Comparison of ENCODE assay signal across 9 mouse cellular contexts in the genomic region with DNA sequence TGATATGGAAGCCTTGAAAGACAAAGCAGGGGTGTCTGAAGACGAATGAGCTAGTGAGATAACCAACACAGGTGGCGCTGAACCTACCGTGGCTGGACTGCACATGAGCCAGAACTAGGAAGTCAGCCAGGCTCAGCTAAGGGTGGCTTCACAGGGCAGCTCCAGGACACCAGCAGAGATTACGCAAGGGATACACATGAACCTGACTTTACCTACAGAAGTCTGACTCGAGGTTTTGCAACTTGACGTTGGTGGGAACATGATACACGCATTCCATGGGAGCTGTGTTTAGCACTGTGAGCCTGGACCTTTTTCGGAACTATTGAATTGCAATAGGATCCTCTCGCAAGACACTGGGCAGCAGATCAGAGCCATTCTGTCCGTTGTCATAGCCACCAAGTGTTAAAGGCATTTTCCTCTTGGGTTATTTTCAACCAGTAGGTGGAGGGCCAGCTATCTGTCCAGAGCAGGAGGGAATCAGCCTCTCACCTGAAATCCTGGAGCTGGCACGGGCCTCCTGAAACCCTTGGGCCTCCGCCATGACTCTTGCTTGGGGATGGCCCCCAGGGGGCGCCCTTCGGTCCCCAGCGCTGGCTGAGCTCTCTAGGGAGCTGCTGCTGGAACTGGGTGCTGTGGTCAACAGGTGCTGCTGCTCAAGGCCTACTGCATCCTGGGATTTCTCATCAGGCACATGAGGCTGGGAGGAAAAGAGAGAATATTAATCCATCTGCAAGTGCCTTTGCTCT. TPM values are rescaled to one million over a fixed set of nuclear protein-coding genes. Genes with fewer than 3 reads are reported as not detected.
DNase-seq lines count a peak whose midpoint lies in the region; ATAC-seq and TF ChIP-seq lines count a peak whose summit lies in the region.
"Had no signal": no experiment of that assay in that cellular context is flagged by ENCODE, and none has a peak within 500 bp of the region (broad histone marks: within the 10 kb centered on the region; RNA-seq: fewer than 3 reads in every experiment).

No protein-coding gene starts in this region.

- peak; percentile 62 for TF ChIP-seq CTCF in kidney, postnatal 0 days (IDR thresholded peaks at IDR 0.05; ENCODE audit: low read depth)
- TF ChIP-seq CTCF in small intestine, adult 2 months (IDR thresholded peaks at IDR 0.05; ENCODE audit: extremely low read depth, insufficient read length, insufficient replicate concordance, low read depth, low read length) = peak; percentile 68; the same call in 1 of the 2 replicates

- TF ChIP-seq POLR2A in small intestine, adult 2 months (IDR thresholded peaks at IDR 0.05; ENCODE audit: low read depth, low read length) = no peak

- H3K27me3 ChIP-seq in heart, embryonic 12.5 days (replicated peaks) = no peaks in the 10 kb centered on the region
- H3K27me3 ChIP-seq in kidney, postnatal 0 days (ENCODE audit: insufficient read depth, low read length) = no peaks in the 10 kb centered on the region
- H3K27me3 ChIP-seq in small intestine, adult 2 months (ENCODE audit: control insufficient read depth, insufficient read depth, low read length) = no peaks in the 10 kb centered on the region
- H3K27me3 ChIP-seq: heart, embryonic 13.5 days had no signal

- no peak for ATAC-seq in heart, embryonic 12.5 days (ENCODE audit: insufficient number of reproducible peaks, low FRiP score)
- ATAC-seq in kidney, postnatal 0 days (replicated peaks; ENCODE audit: low FRiP score, low read depth) = 0 out of 2 replicates have a peak, but pooled peaks have one; percentile 31
- ATAC-seq in activated CD4-positive, CD25-positive, alpha-beta regulatory T cell, adult 4 months = no peak

- DNase-seq in heart, postnatal 4 days = peak; percentile 52
- DNase-seq in 3134 (ENCODE audit: extremely low read depth, insufficient read length, low spot score) (peak; percentile 55), NIH3T3 (ENCODE audit: low read depth) (peak; percentile 43), MN1 (ENCODE audit: low spot score) (no peak)
- DNase-seq in kidney, postnatal 0 days (ENCODE audit: low spot score) = no peak

- H3K4me2 ChIP-seq in heart, embryonic 12.5 days = no peak overlapping the region
- no peak overlapping the region for H3K4me2 ChIP-seq in kidney, postnatal 0 days (ENCODE audit: low read length)
- H3K4me2 ChIP-seq: heart, embryonic 13.5 days had no signal

- H3K9ac ChIP-seq in heart, embryonic 12.5 days = no peak overlapping the region
- no peak overlapping the region for H3K9ac ChIP-seq in kidney, postnatal 0 days (ENCODE audit: low read depth, low read length)
- H3K9ac ChIP-seq: heart, embryonic 13.5 days had no signal

- H3K27ac ChIP-seq in heart, embryonic 12.5 days (ENCODE audit: poor library complexity, severe bottlenecking) = no peak overlapping the region
- H3K27ac ChIP-seq in kidney, postnatal 0 days = no peak overlapping the region
- H3K27ac ChIP-seq in small intestine, adult 2 months (ENCODE audit: insufficient read depth, low read depth, low read length) = no peak overlapping the region
- H3K27ac ChIP-seq: heart, embryonic 13.5 days had no signal

- WGBS in heart, embryonic 12.5 days = 58% methylated on average over 15 of the region's 15 CpGs
- WGBS in kidney, postnatal 0 days = 63% methylated on average over 15 of the region's 15 CpGs
- 66% methylated on average over 15 of the region's 15 CpGs for WGBS in small intestine, adult 2 months

- H3K9me3 ChIP-seq in heart, embryonic 12.5 days (replicated peaks) = no peaks in the 10 kb centered on the region
- no peaks in the 10 kb centered on the region for H3K9me3 ChIP-seq in kidney, postnatal 0 days (replicated peaks; ENCODE audit: low read length)
- H3K9me3 ChIP-seq: heart, embryonic 13.5 days had no signal

- H3K4me1 ChIP-seq in heart, embryonic 12.5 days (replicated peaks) = peaks cover 13% of the 10 kb centered on the region
- no peaks in the 10 kb centered on the region for H3K4me1 ChIP-seq in kidney, postnatal 0 days (replicated peaks; ENCODE audit: insufficient read depth, low read length)
- H3K4me1 ChIP-seq in small intestine, adult 2 months (ENCODE audit: control insufficient read depth, insufficient read depth, insufficient read length, low read length) = no peaks in the 10 kb centered on the region; the same call in 1 of the 2 replicates

- H3K36me3 ChIP-seq in heart, embryonic 12.5 days = no peaks in the 10 kb centered on the region
- no peaks in the 10 kb centered on the region for H3K36me3 ChIP-seq in kidney, postnatal 0 days (ENCODE audit: insufficient read depth, low read length)
- H3K36me3 ChIP-seq in small intestine, adult 2 months (ENCODE audit: control insufficient read depth, insufficient read depth, low read length) = peaks cover 31% of the 10 kb centered on the region
- H3K36me3 ChIP-seq: heart, embryonic 13.5 days had no signal

- no peak overlapping the region for H3K4me3 ChIP-seq in heart, embryonic 12.5 days
- no peak overlapping the region for H3K4me3 ChIP-seq in kidney, postnatal 0 days (replicated peaks; ENCODE audit: low read depth, low read length)
- H3K4me3 ChIP-seq in small intestine, adult 2 months (ENCODE audit: low read depth, low read length) = no peak overlapping the region
- H3K4me3 ChIP-seq: heart, embryonic 13.5 days had no signal

RNA-seq across cellular contexts. Expression of gene Vps13d, which starts 24.6 kb away (rescaled TPM):
- total RNA-seq in heart, postnatal 4 days (2021) = 10 to 100 TPM; 67.7 to 68.9 TPM
- polyA plus RNA-seq in heart, embryonic 12.5 days (2016; fragmentation: Nextera tagmentation; extraction: Ambion mirVana) = 7.6 and 9.5 TPM in 2 replicates
- 14.7 and 15.2 TPM in 2 replicates for polyA plus RNA-seq in kidney, postnatal 0 days (2015; fragmentation: Nextera tagmentation; extraction: Ambion mirVana)
- 5.0 and 11.9 TPM in 2 replicates for polyA plus RNA-seq in small intestine, adult 2 months (2012; rRNA removed)
- polyA plus RNA-seq in activated CD4-positive, CD25-positive, alpha-beta regulatory T cell, adult 4 months (2017; shearing (Covaris generic)) = 10 to 100 TPM in 1 of 2 experiments, 1 to 10 TPM in 1; 9.2 to 17.9 TPM

RNA-seq across cellular contexts. Expression of gene Tnfrsf1b, which starts 27.3 kb away (rescaled TPM):
- 1 to 10 TPM; 4.5 to 5.0 TPM for total RNA-seq in heart, postnatal 4 days (2021)
- 3.8 and 4.1 TPM in 2 replicates for polyA plus RNA-seq in heart, embryonic 12.5 days (2016; fragmentation: Nextera tagmentation; extraction: Ambion mirVana)
- 2.5 TPM in 2 replicates for polyA plus RNA-seq in kidney, postnatal 0 days (2015; fragmentation: Nextera tagmentation; extraction: Ambion mirVana)
- polyA plus RNA-seq in small intestine, adult 2 months (2012; rRNA removed) = 13.5 and 14.2 TPM in 2 replicates
- 100 to 1,000 TPM in 1 of 2 experiments, 10 to 100 TPM in 1; 87.9 to 139 TPM for polyA plus RNA-seq in activated CD4-positive, CD25-positive, alpha-beta regulatory T cell, adult 4 months (2017; shearing (Covaris generic))

Comparison
In these comparisons a context has a peak if more than half of its experiments do, and no peak if none do; other contexts are left out.
1. DNase-seq: peak in heart, postnatal 4 days (single experiment), 3134 (single experiment) and NIH3T3 (single experiment); none in kidney, postnatal 0 days (single experiment) and MN1 (single experiment).